Mouse (Mus musculus) spleen, postnatal 36 days (tissue): ENCODE measurements at regions not wholly inside any gene's neighbourhood (a gene's known extent, or its start where the extent isn't known, plus 50 kb on each side); places are given as distances from the start of the nearest gene placed in this dataset.

Source experiments
- DNase-seq, 2 experiments: peaks; one replicate each; pipeline ENCODE4 v3.0.0; 2022; ENCODE audit warnings: low spot score in 2 of 2, mixed read lengths in 1 of 2

GRCm38 (mm10) chr3:40169590-40169989 is 361.5 kb upstream of the Intu start:
- DNase-seq: no peak

GRCm38 (mm10) chr3:40179726-40180317 is 351.3 kb upstream of the Intu start:
- DNase-seq: no peak

- DNase-seq: no peak
Observed at GRCm38 (mm10) chr3:40185597-40186320, 345.3 kb upstream of the Intu start.

GRCm38 (mm10) chr3:40189529-40189928 is 341.6 kb upstream of the Intu start:
- no peak for DNase-seq

GRCm38 (mm10) chr3:40190024-40190423 is 341.1 kb upstream of the Intu start:
- no peak for DNase-seq

- DNase-seq: no peak
Observed at GRCm38 (mm10) chr3:40200174-40200573, 330.9 kb upstream of the Intu start.

GRCm38 (mm10) chr3:40206326-40206725 is 324.8 kb upstream of the Intu start:
- DNase-seq: no peak

- no peak for DNase-seq
Observed at GRCm38 (mm10) chr3:40211793-40212192, 319.3 kb upstream of the Intu start.

GRCm38 (mm10) chr3:40226772-40227171 is 304.3 kb upstream of the Intu start:
- no peak for DNase-seq

GRCm38 (mm10) chr3:40243499-40244101 is 287.5 kb upstream of the Intu start:
- no peak for DNase-seq

- no peak for DNase-seq
Observed at GRCm38 (mm10) chr3:40254376-40254775, 276.7 kb upstream of the Intu start.

GRCm38 (mm10) chr3:40262536-40262935 is 268.6 kb upstream of the Intu start:
- no peak for DNase-seq

- no peak for DNase-seq
Observed at GRCm38 (mm10) chr3:40267514-40267913, 263.6 kb upstream of the Intu start.

GRCm38 (mm10) chr3:40282926-40283325 is 248.2 kb upstream of the Intu start:
- DNase-seq: no peak

GRCm38 (mm10) chr3:40286959-40287710 is 244.0 kb upstream of the Intu start:
- DNase-seq: no peak

- no peak for DNase-seq
Observed at GRCm38 (mm10) chr3:40297120-40297519, 234.0 kb upstream of the Intu start.

- DNase-seq: no peak
Observed at GRCm38 (mm10) chr3:40320319-40320718, 210.8 kb upstream of the Intu start.

GRCm38 (mm10) chr3:40325872-40326803 is 204.9 kb upstream of the Intu start:
- DNase-seq: no peak

GRCm38 (mm10) chr3:40339492-40340030 is 191.5 kb upstream of the Intu start:
- DNase-seq: no peak

- DNase-seq: no peak
Observed at GRCm38 (mm10) chr3:40355103-40355502, 176.0 kb upstream of the Intu start.

- no peak for DNase-seq
Observed at GRCm38 (mm10) chr3:40368421-40368820, 162.7 kb upstream of the Intu start.
